Mouse (Mus musculus) bone marrow, adult 2 months (tissue): ENCODE data around the gene Defb15.

Source experiments
- CTCF ChIP-seq: fragments of 200-500 bp; IDR thresholded peaks from 2 replicates; pipeline ENCODE4 v1.5.1; 2011; ENCODE audit warnings: low read length, control low read depth; ENCODE audit not compliant: control insufficient read depth, insufficient read depth
- POLR2A ChIP-seq: fragments of 200-500 bp; IDR thresholded peaks from 2 replicates; pipeline ENCODE4 v1.6.1; 2011; ENCODE audit warnings: low read depth, mild to moderate bottlenecking, control low read depth, low read length, borderline replicate concordance; ENCODE audit not compliant: control insufficient read depth

GRCm38 (mm10) chr8:21956336-21956735, 23.8 kb upstream of the Defb15 start:
- TF ChIP-seq CTCF: no peak
- no peak for TF ChIP-seq POLR2A
